Mouse (Mus musculus): ENCODE results near the gene Baiap2. TPM values are rescaled to one million over a fixed set of nuclear protein-coding genes. Genes with fewer than 3 reads are reported as not detected.

Baiap2 gene
- polyA plus RNA-seq, 1 experiment from 2014 or later, result 22.3 TPM

DNA sequence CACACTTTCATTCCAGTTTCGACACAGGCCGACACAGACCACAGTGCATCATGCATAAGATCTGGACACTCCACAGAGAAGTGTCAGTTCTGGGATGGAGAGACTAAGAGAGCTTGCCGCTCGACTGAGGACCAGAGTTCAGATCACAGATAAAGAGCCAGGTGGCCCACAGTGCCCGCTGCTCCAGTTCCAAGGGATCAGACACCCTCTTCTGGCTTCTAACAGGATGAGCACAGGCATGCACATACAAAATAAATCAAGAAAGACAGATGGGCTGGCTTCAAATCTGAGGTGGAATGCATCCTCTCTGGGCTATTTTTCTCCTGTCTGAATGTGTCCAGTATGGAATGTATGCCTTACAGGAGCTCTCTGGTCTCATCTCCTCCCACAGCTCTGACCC lies 15.8 kb upstream of the Baiap2 start:
- Histone ChIP-seq H3K27me3 (no peaks in the 10 kb centered on the region), H3K4me3 (replicated peaks) (no peak overlapping the region), H3K4me1 (peaks cover 16% of the 10 kb centered on the region), H3K9ac (no peak overlapping the region), H3K27ac (no peak overlapping the region), H3K36me3 (no peaks in the 10 kb centered on the region), H3K4me2 (no peak overlapping the region), H3K9me3 (replicated peaks) (no peaks in the 10 kb centered on the region)
- 56% methylated on average over 5 of the region's 5 CpGs for WGBS
- no peak for ATAC-seq (replicated peaks; ENCODE audit: low FRiP score)

DNA sequence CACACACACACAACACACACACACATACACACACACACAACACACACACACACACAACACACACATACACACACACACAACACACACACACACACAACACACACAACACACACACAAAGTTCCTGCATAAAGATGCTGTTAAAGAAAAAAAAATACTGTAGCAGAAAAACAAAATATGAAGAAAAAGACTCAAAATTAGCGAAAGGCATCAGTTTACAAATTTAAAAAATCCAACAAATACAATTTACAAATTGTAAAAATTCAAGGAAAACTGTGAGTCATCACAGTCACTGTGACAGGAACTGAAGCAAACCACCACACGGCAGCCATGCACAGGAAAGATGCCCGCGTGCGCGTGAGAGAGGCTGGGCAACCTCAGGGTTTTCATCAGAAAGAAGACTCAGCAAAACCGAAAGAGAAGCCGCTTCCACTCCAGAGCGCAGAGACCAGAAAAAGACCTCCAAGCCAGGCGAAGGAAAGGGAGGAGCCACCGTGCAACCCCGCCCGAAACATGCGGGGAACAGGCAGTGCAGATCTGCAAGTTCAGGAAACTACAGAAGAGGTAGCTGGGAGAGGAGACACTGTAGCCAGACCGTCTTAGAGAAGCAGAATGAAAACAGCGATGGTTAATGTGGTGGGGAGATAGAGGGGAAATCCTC lies 14.4 kb upstream of the Baiap2 start:
- H3K9ac ChIP-seq, result no peak overlapping the region
- peak overlapping the region; percentile 4; the same call in 1 of the 2 replicates for H3K4me2 ChIP-seq
- no peak overlapping the region for H3K27ac ChIP-seq
- H3K27me3 ChIP-seq, result no peaks in the 10 kb centered on the region
- no peaks in the 10 kb centered on the region for H3K9me3 ChIP-seq (replicated peaks)
- WGBS, result 67% methylated on average over 16 of the region's 16 CpGs
- no peaks in the 10 kb centered on the region for H3K36me3 ChIP-seq
- H3K4me3 ChIP-seq (replicated peaks), result no peak overlapping the region
- H3K4me1 ChIP-seq, result peaks cover 26% of the 10 kb centered on the region
- no peak for ATAC-seq (replicated peaks; ENCODE audit: low FRiP score)

DNA sequence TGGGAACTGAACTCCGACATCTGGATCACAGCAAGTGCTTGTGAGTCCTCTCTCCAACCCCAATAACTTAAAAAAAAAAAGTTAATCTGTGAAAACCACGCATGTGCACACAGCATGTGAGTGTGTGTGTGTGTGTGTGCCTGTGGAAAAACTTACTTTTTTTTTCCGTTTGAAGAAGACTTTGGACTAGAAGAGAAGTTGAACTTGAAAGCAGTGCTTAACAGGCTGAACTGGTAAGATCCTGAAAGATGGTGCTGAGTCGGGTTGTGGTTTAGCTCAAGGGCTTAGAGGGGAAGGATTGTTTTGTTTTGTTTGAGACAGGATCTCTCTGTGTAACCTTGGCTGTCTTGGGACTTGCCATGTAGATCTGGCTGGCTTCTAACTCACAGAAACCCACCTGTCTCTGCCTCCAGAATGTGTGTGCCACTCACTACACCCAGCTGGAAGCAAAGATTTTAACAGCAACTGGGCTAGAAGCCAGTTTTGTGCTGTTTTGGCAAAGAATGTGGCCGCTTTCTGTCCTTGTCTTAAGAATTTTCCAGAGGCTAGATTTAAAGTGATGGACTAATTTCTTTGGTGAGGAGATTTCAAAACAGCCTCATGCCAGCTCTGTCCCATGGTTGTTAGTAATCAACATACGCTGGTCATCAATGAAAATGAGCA lies 12.8 kb upstream of the Baiap2 start:
- no peak for ATAC-seq (replicated peaks; ENCODE audit: low FRiP score)
- Histone ChIP-seq H3K36me3 (no peaks in the 10 kb centered on the region), H3K27ac (no peak overlapping the region), H3K4me2 (no peak overlapping the region), H3K9me3 (replicated peaks) (no peaks in the 10 kb centered on the region), H3K9ac (no peak overlapping the region), H3K4me3 (replicated peaks) (no peak overlapping the region), H3K4me1 (peaks cover 35% of the 10 kb centered on the region), H3K27me3 (no peaks in the 10 kb centered on the region)
- 84% methylated on average over 6 of the region's 6 CpGs for WGBS

DNA sequence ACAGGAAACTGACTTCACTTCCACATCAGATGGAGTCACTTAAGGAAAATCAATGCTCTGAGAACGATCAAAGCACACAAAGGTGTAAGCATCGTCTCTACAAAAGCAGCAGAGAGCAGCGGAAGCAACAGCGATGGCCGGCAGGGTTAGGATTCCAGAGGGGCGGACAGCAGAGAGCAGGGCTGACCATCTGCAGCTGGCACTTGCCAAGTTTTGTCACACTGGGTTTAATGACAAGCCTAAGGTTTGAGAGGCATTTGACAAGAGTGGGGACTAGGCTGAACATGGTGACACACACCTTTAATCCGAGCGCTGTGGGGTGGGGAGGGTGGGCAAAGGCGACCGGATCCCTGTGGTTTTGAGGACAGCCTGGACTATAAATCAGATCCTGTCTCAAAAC lies 10.8 kb upstream of the Baiap2 start:
- no peak for ATAC-seq (replicated peaks; ENCODE audit: low FRiP score)

DNA sequence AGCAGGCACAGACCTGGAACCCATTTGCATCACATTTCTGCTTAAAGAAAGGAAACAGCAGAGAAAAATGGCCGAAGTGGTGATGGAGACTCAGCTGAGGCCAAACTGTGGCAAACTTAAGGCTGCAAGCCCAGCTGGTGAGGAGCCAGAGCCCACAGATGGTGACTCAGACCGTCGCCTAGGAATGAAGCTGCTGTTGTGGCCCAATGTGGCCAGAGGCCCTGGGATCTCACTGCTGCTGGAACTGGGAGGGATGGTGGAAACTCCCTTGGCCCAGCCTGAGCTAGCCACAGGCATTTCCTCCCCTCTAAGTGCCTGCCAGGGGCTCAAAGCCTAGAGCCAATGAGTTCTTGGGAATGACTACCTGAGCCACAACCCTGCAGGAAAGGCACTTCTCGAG lies 9.4 kb upstream of the Baiap2 start:
- no peak for ATAC-seq (replicated peaks; ENCODE audit: low FRiP score)
- Histone ChIP-seq H3K4me2 (no peak overlapping the region), H3K4me1 (peaks cover 56% of the 10 kb centered on the region), H3K4me3 (replicated peaks) (no peak overlapping the region), H3K9me3 (replicated peaks) (no peaks in the 10 kb centered on the region), H3K9ac (no peak overlapping the region), H3K27ac (no peak overlapping the region), H3K36me3 (no peaks in the 10 kb centered on the region), H3K27me3 (no peaks in the 10 kb centered on the region)
- 74% methylated on average over 4 of the region's 4 CpGs for WGBS

More for the DNA sequence above, 10.8 kb upstream of the Baiap2 start:
- H3K27ac ChIP-seq, result peak overlapping the region; percentile 56; the same call in 1 of the 2 replicates
- peaks cover 43% of the 10 kb centered on the region for H3K4me1 ChIP-seq
- no peak overlapping the region for H3K9ac ChIP-seq
- H3K4me3 ChIP-seq (replicated peaks), result no peak overlapping the region
- H3K9me3 ChIP-seq (replicated peaks), result no peaks in the 10 kb centered on the region
- WGBS, result 46% methylated on average over 10 of the region's 10 CpGs
- no peaks in the 10 kb centered on the region for H3K36me3 ChIP-seq
- peak overlapping the region; percentile 27; the same call in 1 of the 2 replicates for H3K4me2 ChIP-seq
- H3K27me3 ChIP-seq, result no peaks in the 10 kb centered on the region

DNA sequence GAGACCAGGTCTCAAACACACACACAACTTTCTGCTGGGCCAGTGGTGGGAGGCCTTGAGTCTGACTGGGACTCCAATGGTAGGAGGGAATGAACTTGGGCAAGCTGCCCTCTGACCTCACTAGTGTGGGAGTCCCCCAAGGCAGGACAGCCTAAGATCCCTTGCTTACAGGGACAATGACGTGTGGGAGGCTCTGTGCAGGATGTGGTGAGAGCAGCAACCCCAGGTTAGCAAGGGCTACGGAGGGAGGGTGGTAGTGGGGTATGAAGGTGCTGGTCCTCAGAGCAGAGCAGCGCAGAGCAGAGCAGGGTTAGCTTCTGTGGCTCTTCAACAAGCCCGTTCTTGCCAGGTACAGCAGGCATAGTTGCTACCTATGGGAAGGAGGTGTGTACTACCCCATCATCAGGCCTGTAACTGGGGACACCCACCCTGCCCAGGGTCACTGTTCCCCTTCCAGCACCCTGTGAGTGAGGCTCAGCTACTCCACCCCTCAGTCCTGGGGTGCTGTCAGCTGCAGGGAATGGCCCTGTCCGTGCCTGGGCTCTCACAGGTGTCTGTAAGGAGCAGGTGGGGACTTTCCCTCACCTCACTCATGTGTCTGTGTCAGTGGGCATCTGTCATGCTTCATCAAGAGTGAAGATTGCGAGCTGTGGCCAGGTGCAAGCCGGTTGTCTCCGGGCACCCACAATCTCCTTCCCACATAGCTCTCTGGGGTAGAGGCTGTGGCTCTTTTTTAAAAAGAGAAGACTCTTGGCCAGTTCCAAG lies 8.6 kb upstream of the Baiap2 start:
- no peaks in the 10 kb centered on the region for H3K9me3 ChIP-seq (replicated peaks)
- H3K27me3 ChIP-seq, result no peaks in the 10 kb centered on the region
- WGBS, result 72% methylated on average over 8 of the region's 8 CpGs
- H3K4me1 ChIP-seq, result peaks cover 65% of the 10 kb centered on the region
- no peak overlapping the region for H3K9ac ChIP-seq
- ATAC-seq (replicated peaks; ENCODE audit: low FRiP score), result no peak
- no peak overlapping the region for H3K27ac ChIP-seq
- H3K4me3 ChIP-seq (replicated peaks), result no peak overlapping the region
- H3K36me3 ChIP-seq, result no peaks in the 10 kb centered on the region
- H3K4me2 ChIP-seq, result no peak overlapping the region

DNA sequence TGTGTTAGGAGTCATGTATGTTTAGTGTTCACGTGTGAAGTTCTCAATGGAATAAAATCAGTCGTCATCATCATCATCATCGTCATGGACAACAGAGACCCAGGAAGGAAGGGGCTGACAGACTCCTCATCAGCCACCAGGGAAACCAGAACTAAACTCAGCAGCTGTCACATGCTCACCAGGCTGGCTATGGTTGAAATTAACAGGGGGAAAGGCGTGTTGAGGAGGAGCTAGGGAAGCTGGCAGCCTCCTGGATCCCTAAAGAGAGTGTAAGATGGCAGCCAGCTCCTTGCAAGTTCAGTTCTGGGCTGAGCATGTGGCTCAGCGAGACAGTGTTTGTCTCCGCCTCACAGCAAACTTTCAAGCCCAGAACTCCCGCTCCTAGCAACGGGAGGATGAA lies 7.8 kb upstream of the Baiap2 start:
- Histone ChIP-seq H3K36me3 (no peaks in the 10 kb centered on the region), H3K27ac (no peak overlapping the region), H3K9me3 (replicated peaks) (no peaks in the 10 kb centered on the region), H3K9ac (no peak overlapping the region), H3K4me1 (peaks cover 72% of the 10 kb centered on the region), H3K27me3 (no peaks in the 10 kb centered on the region), H3K4me3 (replicated peaks) (no peak overlapping the region), H3K4me2 (no peak overlapping the region)
- no peak for ATAC-seq (replicated peaks; ENCODE audit: low FRiP score)
- 76% methylated on average over 8 of the region's 8 CpGs for WGBS

DNA sequence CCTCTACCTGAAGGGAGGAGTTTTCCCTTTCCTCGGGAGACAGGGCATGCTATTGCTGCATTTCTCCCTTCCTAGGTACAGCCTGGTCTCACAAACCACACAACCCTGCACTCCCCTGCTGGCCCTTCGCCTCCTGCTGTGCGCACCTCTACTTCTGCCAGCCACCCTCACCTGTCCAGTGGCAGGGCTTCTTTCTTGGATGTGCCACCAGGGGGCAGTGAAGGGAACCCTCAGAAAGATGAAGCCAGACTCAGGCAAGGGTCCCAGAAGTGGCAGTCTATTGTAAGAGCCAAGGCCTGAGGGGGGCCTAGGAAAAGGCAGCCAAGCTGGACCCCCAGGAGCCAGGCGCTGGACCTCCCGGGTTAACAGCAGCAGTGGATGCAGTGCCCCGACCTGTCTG lies 7.1 kb upstream of the Baiap2 start:
- ATAC-seq (replicated peaks; ENCODE audit: low FRiP score), result no peak
- no peak overlapping the region for H3K4me3 ChIP-seq (replicated peaks)
- no peak overlapping the region for H3K27ac ChIP-seq
- WGBS, result 31% methylated on average over 6 of the region's 6 CpGs
- H3K4me2 ChIP-seq, result no peak overlapping the region
- H3K36me3 ChIP-seq, result no peaks in the 10 kb centered on the region
- H3K27me3 ChIP-seq, result no peaks in the 10 kb centered on the region
- H3K4me1 ChIP-seq, result peaks cover 75% of the 10 kb centered on the region
- H3K9ac ChIP-seq, result no peak overlapping the region
- H3K9me3 ChIP-seq (replicated peaks), result no peaks in the 10 kb centered on the region

DNA sequence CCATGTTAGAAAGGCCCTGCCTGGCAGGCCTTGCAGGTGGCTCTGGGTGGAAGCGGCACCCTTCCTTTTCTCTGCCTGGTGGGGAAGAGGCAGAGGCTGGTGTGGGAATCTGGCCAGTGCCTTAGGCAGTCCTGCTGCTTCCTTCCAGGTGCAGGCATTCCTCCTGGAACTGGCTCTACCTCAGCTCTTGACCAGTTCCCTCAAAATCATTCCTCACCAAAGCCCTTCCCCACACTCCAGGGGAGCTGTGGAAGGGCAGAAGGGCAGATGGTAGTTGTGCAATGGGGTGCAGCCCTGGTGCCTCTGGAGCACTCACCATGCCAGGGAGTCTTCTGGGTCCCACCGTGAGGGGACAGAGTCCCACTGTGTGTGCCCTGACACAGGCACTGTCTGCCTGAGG lies 6.1 kb upstream of the Baiap2 start:
- Histone ChIP-seq H3K27ac (0 out of 2 replicates have a peak overlapping the region, but pooled peaks have one; percentile 87), H3K4me1 (peaks cover 84% of the 10 kb centered on the region), H3K27me3 (no peaks in the 10 kb centered on the region), H3K9ac (no peak overlapping the region), H3K4me3 (replicated peaks) (no peak overlapping the region), H3K4me2 (no peak overlapping the region), H3K9me3 (replicated peaks) (no peaks in the 10 kb centered on the region), H3K36me3 (no peaks in the 10 kb centered on the region)
- ATAC-seq (replicated peaks; ENCODE audit: low FRiP score), result no peak
- 79% methylated on average over 2 of the region's 2 CpGs for WGBS

DNA sequence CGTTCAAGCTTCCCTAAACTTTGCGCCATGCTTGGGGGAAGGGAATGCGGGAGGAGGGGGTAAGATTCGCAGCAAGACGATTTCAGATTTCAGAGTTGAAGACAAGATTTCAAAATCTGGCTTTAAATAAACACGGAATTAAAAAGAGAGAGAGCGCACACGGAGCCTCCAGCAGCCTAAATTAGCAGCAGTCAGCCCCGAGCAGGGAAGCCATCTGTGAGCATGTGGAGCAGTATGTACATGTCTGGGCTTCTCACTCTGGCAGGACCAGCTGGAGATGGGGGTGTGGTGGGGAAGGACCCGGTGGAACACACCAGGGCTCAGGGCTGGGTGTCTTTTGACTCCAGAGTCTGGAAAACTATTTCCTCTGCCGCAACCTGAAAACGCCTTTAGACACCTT lies 5.3 kb upstream of the Baiap2 start:
- Histone ChIP-seq H3K9ac (no peak overlapping the region), H3K9me3 (replicated peaks) (no peaks in the 10 kb centered on the region), H3K27me3 (no peaks in the 10 kb centered on the region), H3K36me3 (no peaks in the 10 kb centered on the region), H3K4me2 (no peak overlapping the region), H3K4me1 (peaks cover 84% of the 10 kb centered on the region), H3K27ac (peak overlapping the region; percentile 87; the same call in 1 of the 2 replicates), H3K4me3 (replicated peaks) (no peak overlapping the region)
- no peak for ATAC-seq (replicated peaks; ENCODE audit: low FRiP score)
- 59% methylated on average over 12 of the region's 12 CpGs for WGBS

DNA sequence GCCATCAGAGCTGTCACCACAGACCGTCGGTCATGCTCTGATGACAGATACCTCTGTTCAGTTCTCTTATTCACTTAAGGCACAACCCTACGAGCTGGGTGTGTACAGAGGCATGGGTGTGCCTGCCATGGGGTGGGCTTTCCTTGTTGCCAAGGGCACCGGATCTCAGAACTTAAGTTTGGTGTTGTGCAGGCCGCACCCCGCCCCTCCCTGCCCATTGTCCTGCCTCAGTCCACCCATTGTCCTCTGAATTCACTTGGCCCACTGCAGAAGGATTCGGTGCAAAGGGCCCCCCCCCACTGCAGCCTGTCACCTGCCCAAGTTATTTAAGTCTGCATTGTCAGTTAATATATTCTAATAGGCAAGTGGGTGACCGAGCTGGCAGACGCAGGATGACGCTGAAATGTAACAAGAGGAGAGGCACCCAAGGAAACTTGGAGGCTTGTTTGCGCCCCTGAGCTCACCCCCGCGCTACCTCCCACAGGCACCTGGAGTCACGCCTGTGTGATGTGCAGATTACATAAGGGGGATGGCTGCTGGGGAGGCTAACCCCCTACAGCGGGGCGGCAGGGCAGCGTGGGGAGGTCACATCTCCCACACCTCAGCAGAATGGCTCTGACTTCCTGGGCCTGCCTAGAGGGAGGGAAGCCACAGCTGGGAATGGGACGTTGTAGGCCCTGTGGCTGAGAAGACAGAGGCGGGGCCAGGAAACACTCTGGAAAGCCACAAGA lies 4.6 kb upstream of the Baiap2 start:
- H3K4me3 ChIP-seq (replicated peaks), result no peak overlapping the region
- H3K4me1 ChIP-seq, result peaks cover 78% of the 10 kb centered on the region
- 0 out of 2 replicates have a peak overlapping the region, but pooled peaks have one; percentile 1 for H3K9ac ChIP-seq
- H3K27ac ChIP-seq, result peak overlapping the region; percentile 87
- WGBS, result 54% methylated on average over 19 of the region's 19 CpGs
- no peaks in the 10 kb centered on the region for H3K9me3 ChIP-seq (replicated peaks)
- no peak for ATAC-seq (replicated peaks; ENCODE audit: low FRiP score)
- no peaks in the 10 kb centered on the region for H3K27me3 ChIP-seq
- H3K36me3 ChIP-seq, result no peaks in the 10 kb centered on the region
- H3K4me2 ChIP-seq, result peak overlapping the region; percentile 35

All from kidney, embryonic 15.5 days (tissue).